Mouse (Mus musculus) MEL (cell line): ENCODE measurements at regions not wholly inside any gene's neighbourhood (a gene's known extent, or its start where the extent isn't known, plus 50 kb on each side); places are given as distances from the start of the nearest gene placed in this dataset.

ENCODE experiments used
- DNase-seq: peaks from one replicate; pipeline ENCODE4 v3.0.0; 2011; ENCODE audit warnings: low read depth, low spot score
- H3K27ac ChIP-seq: 2 replicates; pipeline ENCODE4 v1.5.1; 2012; ENCODE audit warnings: low read depth, mild to moderate bottlenecking, control low read depth, low read length, moderate library complexity; ENCODE audit not compliant: control insufficient read depth
- H3K27me3 ChIP-seq, 2 experiments: fragments of 150-350 bp in 1 of 2; sonication (generic) in 1 of 2; 2 replicates each; pipeline ENCODE4 v1.6.1; 2012; ENCODE audit warnings: low read length in 2 of 2, mild to moderate bottlenecking in 2 of 2, improper control_type of control experiment in 1 of 2, moderate library complexity in 1 of 2; ENCODE audit not compliant: insufficient read depth in 2 of 2, control insufficient read depth in 1 of 2
- H3K36me3 ChIP-seq, 2 experiments: 2 replicates each; pipeline ENCODE4 v1.6.1; 2012 to 2014; ENCODE audit warnings: low read length in 2 of 2, improper control_type of control experiment in 1 of 2, inconsistent platforms in 1 of 2, mild to moderate bottlenecking in 1 of 2; ENCODE audit not compliant: insufficient read depth in 2 of 2, control insufficient read depth in 1 of 2
- H3K4me1 ChIP-seq, 2 experiments: fragments of 150-350 bp in 1 of 2; sonication (generic) in 1 of 2; 2 replicates each; pipeline ENCODE4 v1.6.1; 2012; ENCODE audit warnings: low read length in 2 of 2, improper control_type of control experiment in 1 of 2, mild to moderate bottlenecking in 1 of 2; ENCODE audit not compliant: insufficient read depth in 2 of 2, control insufficient read depth in 1 of 2
- H3K4me3 ChIP-seq, 2 experiments: fragments of 150-350 bp in 1 of 2; sonication (generic) in 1 of 2; 2 replicates each; pipeline ENCODE4 v1.5.1; 2012; ENCODE audit warnings: low read depth in 2 of 2, low read length in 2 of 2, mild to moderate bottlenecking in 2 of 2, moderate library complexity in 2 of 2, control low read depth in 1 of 2, improper control_type of control experiment in 1 of 2; ENCODE audit not compliant: control insufficient read depth in 1 of 2, insufficient read depth in 1 of 2
- H3K79me2 ChIP-seq: 2 replicates; pipeline ENCODE4 v1.6.1; 2012; ENCODE audit warnings: mild to moderate bottlenecking, low read length, moderate library complexity; ENCODE audit not compliant: control insufficient read depth, poor library complexity, insufficient read depth
- H3K9ac ChIP-seq: 2 replicates; pipeline ENCODE4 v1.6.1; 2012; ENCODE audit warnings: low read depth, mild to moderate bottlenecking, control low read depth, low read length, moderate library complexity; ENCODE audit not compliant: control insufficient read depth, poor library complexity, severe bottlenecking
- H3K9me3 ChIP-seq: fragments of 150-350 bp; sonication (generic); replicated peaks from 2 replicates; pipeline ENCODE4 v1.6.1; 2012; ENCODE audit warnings: mild to moderate bottlenecking, low read length, improper control_type of control experiment, moderate library complexity; ENCODE audit not compliant: insufficient read depth
- BHLHE40 ChIP-seq: IDR thresholded peaks from 2 replicates; pipeline ENCODE4 v1.6.1; 2012; ENCODE audit warnings: low read depth, mild to moderate bottlenecking, inconsistent platforms, low read length, improper control_type of control experiment, borderline replicate concordance
- CHD1 ChIP-seq: IDR thresholded peaks from 2 replicates; pipeline ENCODE4 v1.6.1; 2012; ENCODE audit warnings: low read depth, mild to moderate bottlenecking, inconsistent platforms, low read length, improper control_type of control experiment
- ELF1 ChIP-seq: IDR thresholded peaks from 2 replicates; pipeline ENCODE4 v1.6.1; 2014; ENCODE audit warnings: low read depth, mild to moderate bottlenecking, inconsistent platforms, low read length, improper control_type of control experiment, moderate library complexity
- ETS1 ChIP-seq: IDR thresholded peaks from 2 replicates; pipeline ENCODE4 v1.6.1; 2012; ENCODE audit warnings: low read depth, mild to moderate bottlenecking, inconsistent platforms, low read length, improper control_type of control experiment, moderate library complexity
- GABPA ChIP-seq: IDR thresholded peaks from 2 replicates; pipeline ENCODE4 v1.6.1; 2012; ENCODE audit warnings: low read depth, mild to moderate bottlenecking, inconsistent platforms, low read length, improper control_type of control experiment, moderate library complexity
- HCFC1 ChIP-seq: IDR thresholded peaks from 2 replicates; pipeline ENCODE4 v1.6.1; 2012; ENCODE audit warnings: low read depth, mild to moderate bottlenecking, inconsistent platforms, low read length, improper control_type of control experiment, moderate library complexity
- KAT2A ChIP-seq: conservative IDR thresholded peaks from 2 replicates; pipeline ENCODE4 v1.6.1; 2012; ENCODE audit warnings: low read depth, low read length, improper control_type of control experiment, inconsistent platforms
- MAX ChIP-seq: IDR thresholded peaks from 2 replicates; pipeline ENCODE4 v1.6.1; 2011; ENCODE audit warnings: low read length, improper control_type of control experiment
- MEF2A ChIP-seq: IDR thresholded peaks from 2 replicates; pipeline ENCODE4 v1.6.1; 2014; ENCODE audit warnings: low read depth, mild to moderate bottlenecking, inconsistent platforms, low read length, improper control_type of control experiment; ENCODE audit not compliant: poor library complexity, insufficient replicate concordance, severe bottlenecking; ENCODE audit errors: extremely low read depth
- MXI1 ChIP-seq: IDR thresholded peaks from 2 replicates; pipeline ENCODE4 v1.6.1; 2011; ENCODE audit warnings: mild to moderate bottlenecking, low read depth, low read length, improper control_type of control experiment
- MYB ChIP-seq: IDR thresholded peaks from 2 replicates; pipeline ENCODE4 v1.6.1; 2011; ENCODE audit warnings: mild to moderate bottlenecking, low read depth, low read length, improper control_type of control experiment
- POLR2A ChIP-seq, 2 experiments: IDR thresholded peaks; 2 replicates each; pipeline ENCODE4 v1.6.1; 2011 to 2012; ENCODE audit warnings: low read length in 2 of 2, mild to moderate bottlenecking in 2 of 2, control low read depth in 1 of 2, improper control_type of control experiment in 1 of 2, low read depth in 1 of 2, moderate library complexity in 1 of 2; ENCODE audit not compliant: control insufficient read depth in 1 of 2, insufficient read depth in 1 of 2, poor library complexity in 1 of 2
- POLR2AphosphoS2 ChIP-seq: IDR thresholded peaks from 2 replicates; pipeline ENCODE4 v1.6.1; 2011; ENCODE audit warnings: low read length, improper control_type of control experiment
- RAD21 ChIP-seq: IDR thresholded peaks from 2 replicates; pipeline ENCODE4 v1.6.1; 2011; ENCODE audit warnings: mild to moderate bottlenecking, low read depth, low read length, improper control_type of control experiment
- RCOR1 ChIP-seq: IDR thresholded peaks from 2 replicates; pipeline ENCODE4 v1.6.1; 2012; ENCODE audit warnings: low read depth, mild to moderate bottlenecking, inconsistent platforms, low read length, improper control_type of control experiment
- SIN3A ChIP-seq: IDR thresholded peaks from 2 replicates; pipeline ENCODE4 v1.6.1; 2012; ENCODE audit warnings: low read length, improper control_type of control experiment, inconsistent platforms
- SMC3 ChIP-seq: IDR thresholded peaks from 2 replicates; pipeline ENCODE4 v1.6.1; 2011; ENCODE audit warnings: low read depth, low read length, improper control_type of control experiment
- TBP ChIP-seq: IDR thresholded peaks from 2 replicates; pipeline ENCODE4 v1.8.0; 2011; ENCODE audit warnings: low read depth, low read length, improper control_type of control experiment
- ZC3H11A ChIP-seq: IDR thresholded peaks from 2 replicates; pipeline ENCODE4 v1.6.1; 2012; ENCODE audit warnings: low read depth, mild to moderate bottlenecking, inconsistent platforms, low read length, improper control_type of control experiment
- ZKSCAN1 ChIP-seq: IDR thresholded peaks from 2 replicates; pipeline ENCODE4 v1.6.1; 2012; ENCODE audit warnings: low read depth, mild to moderate bottlenecking, inconsistent platforms, low read length, improper control_type of control experiment, moderate library complexity
- ZMIZ1 ChIP-seq: IDR thresholded peaks from 2 replicates; pipeline ENCODE4 v1.6.1; 2012; ENCODE audit warnings: low read depth, mild to moderate bottlenecking, inconsistent platforms, low read length, improper control_type of control experiment, moderate library complexity
- ZNF384 ChIP-seq: IDR thresholded peaks from 2 replicates; pipeline ENCODE4 v1.6.1; 2012; ENCODE audit warnings: low read depth, mild to moderate bottlenecking, inconsistent platforms, low read length, improper control_type of control experiment

DNA sequence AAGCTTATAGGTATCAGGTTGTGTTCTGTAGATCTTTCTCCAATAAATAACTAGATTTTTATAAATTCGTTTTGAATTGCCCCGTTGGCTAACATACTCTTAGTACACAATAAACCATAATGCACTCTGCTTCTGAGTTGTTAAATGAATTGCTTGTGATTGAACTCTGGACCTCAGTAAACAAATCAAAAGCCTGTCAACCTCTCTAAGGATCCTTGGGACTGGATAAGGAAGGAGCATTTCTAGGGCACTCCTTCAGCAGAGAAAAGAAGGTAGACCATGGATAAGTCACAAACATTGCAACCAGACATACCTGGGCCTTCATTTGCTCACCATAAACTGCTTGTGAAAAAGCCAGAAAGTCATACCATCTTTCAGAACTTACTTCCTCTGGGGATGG is 191.4 kb downstream of the S1pr1 start:
- H3K4me1 ChIP-seq: no peaks in the 10 kb centered on the region
- no peak overlapping the region for H3K27ac ChIP-seq
- TF ChIP-seq MXI1: no peak
- no peak for TF ChIP-seq POLR2AphosphoS2
- TF ChIP-seq RAD21: no peak
- TF ChIP-seq ZC3H11A: no peak
- TF ChIP-seq ZMIZ1: no peak
- TF ChIP-seq ZNF384: no peak
- no peak for TF ChIP-seq RCOR1
- no peak for TF ChIP-seq MEF2A
- TF ChIP-seq MYB: no peak
- TF ChIP-seq SIN3A: no peak
- no peak for TF ChIP-seq KAT2A
- no peak for TF ChIP-seq ELF1
- TF ChIP-seq CHD1: no peak
- no peak for TF ChIP-seq TBP
- TF ChIP-seq BHLHE40: no peak
- no peak for TF ChIP-seq POLR2A (IDR thresholded peaks at IDR 0.05; ENCODE audit: control insufficient read depth in 1 of 2, insufficient read depth in 1 of 2, low read depth in 1 of 2, low read length in 2 of 2, poor library complexity in 1 of 2)
- no peak for TF ChIP-seq ZKSCAN1
- TF ChIP-seq HCFC1: no peak
- H3K79me2 ChIP-seq: no peaks in the 10 kb centered on the region
- no peak for DNase-seq
- H3K9ac ChIP-seq: no peak overlapping the region
- H3K36me3 ChIP-seq: no peaks in the 10 kb centered on the region
- no peaks in the 10 kb centered on the region for H3K9me3 ChIP-seq
- no peak overlapping the region for H3K4me3 ChIP-seq
- H3K27me3 ChIP-seq: peaks cover 0 to 5% of the 10 kb centered on the region in 2 experiments; a peak in 3 of 4 replicates

DNA sequence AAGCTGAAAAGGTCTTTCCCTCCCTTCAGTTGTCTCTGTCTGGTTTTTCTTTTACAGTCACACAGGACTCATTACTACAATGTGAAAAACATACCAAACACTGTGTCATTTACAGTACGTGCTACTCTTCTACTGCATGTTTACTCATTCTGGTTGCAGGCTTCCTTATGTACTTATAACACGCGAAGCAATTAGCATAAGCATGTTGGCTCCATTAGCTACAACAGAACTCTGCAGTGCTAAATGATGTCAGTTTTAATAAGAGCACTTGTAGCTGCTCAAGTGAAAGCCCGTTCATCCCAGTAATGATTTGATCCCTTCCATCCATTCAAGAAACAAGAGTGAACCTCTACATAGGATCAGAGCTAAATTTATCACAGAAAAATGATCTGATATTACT is 199.2 kb downstream of the S1pr1 start:
- Histone ChIP-seq H3K36me3 (no peaks in the 10 kb centered on the region), H3K9me3 (no peaks in the 10 kb centered on the region), H3K9ac (no peak overlapping the region), H3K27ac (no peak overlapping the region), H3K27me3 (peaks cover 0 to 2% of the 10 kb centered on the region in 2 experiments; a peak in 1 of 4 replicates), H3K4me1 (no peaks in the 10 kb centered on the region), H3K4me3 (no peak overlapping the region), H3K79me2 (no peaks in the 10 kb centered on the region)
- DNase-seq: no peak
- TF ChIP-seq ETS1 (no peak), MAX (no peak), GABPA (no peak), SMC3 (no peak), ZMIZ1 (no peak)
